Mouse (Mus musculus): Measurements from ENCODE around the gene Dnaaf2. TPM values are rescaled to one million over a fixed set of nuclear protein-coding genes. Genes with fewer than 3 reads are reported as not detected.
A peak's percentile ranks its signal among the peaks of the same experiment; 100 is the strongest.

The Dnaaf2 gene
- polyA plus RNA-seq, 1 experiment: 4.0 TPM

GRCm38 (mm10) chr12:69216587-69216986 lies 18.4 kb upstream of the Dnaaf2 start:
- no peaks in the 10 kb centered on the region for H3K4me1 ChIP-seq (ENCODE audit: control insufficient read depth, insufficient read depth, low read length)
- WGBS: 93% methylated on average over 7 of the region's 7 CpGs
- TF ChIP-seq POLR2A (IDR thresholded peaks at IDR 0.05; ENCODE audit: borderline replicate concordance, extremely low read depth, low read depth, low read length) (no peak), CTCF (IDR thresholded peaks at IDR 0.05; ENCODE audit: insufficient read depth, low read length) (no peak)
- no peak for DNase-seq
- H3K4me3 ChIP-seq (replicated peaks; ENCODE audit: extremely low read depth, low read depth, low read length): no peak overlapping the region

- DNase-seq: no peak
- TF ChIP-seq POLR2A (IDR thresholded peaks at IDR 0.05; ENCODE audit: borderline replicate concordance, extremely low read depth, low read depth, low read length) (no peak), CTCF (IDR thresholded peaks at IDR 0.05; ENCODE audit: insufficient read depth, low read length) (no peak)
- Histone ChIP-seq H3K4me3 (replicated peaks; ENCODE audit: extremely low read depth, low read depth, low read length) (no peak overlapping the region), H3K4me1 (ENCODE audit: control insufficient read depth, insufficient read depth, low read length) (no peaks in the 10 kb centered on the region)
- WGBS: 69% methylated on average over 3 of the region's 3 CpGs
These were observed 17.0 kb upstream of the Dnaaf2 start for GRCm38 (mm10) chr12:69215000-69215785.

DNA sequence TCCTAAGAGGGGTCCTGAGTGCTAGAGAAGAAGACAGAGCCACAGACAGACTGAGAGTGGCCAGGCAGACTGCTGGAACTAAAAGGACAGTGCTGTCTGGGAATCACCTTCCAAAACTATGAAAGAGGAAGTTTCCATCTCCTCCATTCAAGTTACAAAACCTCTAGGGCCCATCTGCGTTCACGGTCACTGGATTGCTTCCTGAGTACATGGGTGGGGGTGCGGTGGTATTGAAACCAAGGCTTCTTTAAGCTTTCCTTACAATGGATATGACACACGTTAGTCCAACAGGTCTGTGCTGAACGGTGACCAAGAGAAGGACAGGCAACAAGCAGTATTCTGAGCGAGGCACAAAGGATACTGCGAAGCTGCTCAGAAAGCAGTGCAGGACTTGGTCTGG lies 16.2 kb upstream of the Dnaaf2 start:
- DNase-seq: no peak
- Histone ChIP-seq H3K4me1 (ENCODE audit: control insufficient read depth, insufficient read depth, low read length) (no peaks in the 10 kb centered on the region), H3K4me3 (replicated peaks; ENCODE audit: extremely low read depth, low read depth, low read length) (no peak overlapping the region)
- 86% methylated on average over 7 of the region's 7 CpGs for WGBS
- no peak for TF ChIP-seq POLR2A (IDR thresholded peaks at IDR 0.05; ENCODE audit: borderline replicate concordance, extremely low read depth, low read depth, low read length)
- no peak for TF ChIP-seq CTCF (IDR thresholded peaks at IDR 0.05; ENCODE audit: insufficient read depth, low read length)

- H3K4me1 ChIP-seq (ENCODE audit: control insufficient read depth, insufficient read depth, low read length): no peaks in the 10 kb centered on the region
- 91% methylated on average over 13 of the region's 13 CpGs for WGBS
- H3K4me3 ChIP-seq (replicated peaks; ENCODE audit: extremely low read depth, low read depth, low read length): no peak overlapping the region
- no peak for DNase-seq
- no peak for TF ChIP-seq CTCF (IDR thresholded peaks at IDR 0.05; ENCODE audit: insufficient read depth, low read length)
These were observed 15.1 kb upstream of the Dnaaf2 start for GRCm38 (mm10) chr12:69213186-69213777.

DNA sequence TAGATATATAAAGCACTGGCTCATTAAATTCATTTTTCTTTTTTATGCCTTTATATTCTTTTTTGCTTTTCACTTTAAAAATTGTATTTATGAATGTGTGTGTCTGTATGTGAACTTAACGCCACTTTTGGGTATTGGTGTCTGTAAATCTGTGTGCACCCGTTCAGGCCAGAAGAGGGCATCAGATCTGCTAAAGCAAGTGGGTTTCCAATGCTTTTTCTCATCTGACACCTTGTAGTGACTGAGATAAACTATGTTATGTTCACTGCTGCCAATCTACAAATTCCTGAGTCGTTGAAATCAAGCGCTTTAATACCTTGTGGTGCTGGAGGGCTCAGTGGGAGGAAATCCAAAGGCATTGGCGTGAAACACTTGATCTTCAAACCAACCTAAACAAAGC lies 12.8 kb upstream of the Dnaaf2 start:
- no peaks in the 10 kb centered on the region for H3K4me1 ChIP-seq (ENCODE audit: control insufficient read depth, insufficient read depth, low read length)
- TF ChIP-seq CTCF (IDR thresholded peaks at IDR 0.05; ENCODE audit: insufficient read depth, low read length): 0 out of 2 replicates have a peak, but pooled peaks have one; percentile 2
- TF ChIP-seq POLR2A (IDR thresholded peaks at IDR 0.05; ENCODE audit: borderline replicate concordance, extremely low read depth, low read depth, low read length): no peak
- DNase-seq: no peak
- WGBS: 60% methylated on average over 5 of the region's 5 CpGs
- H3K4me3 ChIP-seq (replicated peaks; ENCODE audit: extremely low read depth, low read depth, low read length): no peak overlapping the region

DNA sequence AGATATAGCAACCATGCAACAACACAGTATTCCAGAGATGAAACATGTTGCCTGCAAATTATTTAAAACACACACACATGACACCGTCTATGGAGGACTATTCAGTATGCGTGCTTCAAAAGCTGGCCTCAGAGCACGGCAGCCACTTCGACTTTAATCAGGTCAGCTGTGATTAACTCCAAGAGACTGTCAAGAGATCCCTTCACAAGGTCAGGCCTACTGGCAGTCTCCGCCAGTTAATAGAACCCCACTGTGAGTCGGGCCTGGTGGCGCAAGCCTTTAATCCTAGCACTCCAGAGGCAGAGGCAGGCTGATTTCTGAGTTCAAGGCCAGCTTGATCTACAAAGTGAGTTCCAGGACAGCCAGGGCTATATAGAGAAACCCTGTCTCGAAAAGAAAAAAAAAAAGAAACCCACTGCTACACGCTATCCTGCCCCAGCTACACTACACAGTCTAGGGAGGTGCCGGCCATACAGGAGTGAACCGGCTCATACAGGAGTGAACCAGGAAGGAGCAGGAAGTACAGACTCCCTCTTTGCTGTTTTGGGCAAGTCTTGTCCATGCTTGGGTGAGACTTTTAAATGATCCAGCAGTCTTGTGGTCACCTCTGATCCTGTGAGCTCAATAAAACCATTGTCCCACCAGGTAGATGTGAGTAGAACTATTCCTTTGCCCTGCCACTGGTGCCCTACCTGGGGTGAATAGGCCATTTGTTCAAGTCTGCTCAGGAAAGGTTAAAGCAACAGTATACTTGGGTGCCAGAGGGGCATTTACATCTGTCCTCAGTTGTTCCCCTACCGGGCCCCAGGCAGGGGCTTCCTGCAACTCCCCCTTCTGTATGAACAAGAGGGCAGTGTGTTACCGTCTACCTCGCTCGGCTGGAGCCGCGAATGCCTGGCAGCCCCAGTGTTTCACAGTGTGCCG lies 12.1 kb upstream of the Dnaaf2 start:
- TF ChIP-seq CTCF (IDR thresholded peaks at IDR 0.05; ENCODE audit: insufficient read depth, low read length) (no peak), POLR2A (IDR thresholded peaks at IDR 0.05; ENCODE audit: borderline replicate concordance, extremely low read depth, low read depth, low read length) (no peak)
- Histone ChIP-seq H3K4me3 (replicated peaks; ENCODE audit: extremely low read depth, low read depth, low read length) (no peak overlapping the region), H3K4me1 (ENCODE audit: control insufficient read depth, insufficient read depth, low read length) (no peaks in the 10 kb centered on the region)
- 94% methylated on average over 18 of the region's 18 CpGs for WGBS
- no peak for DNase-seq

- H3K4me3 ChIP-seq (replicated peaks; ENCODE audit: extremely low read depth, low read depth, low read length): no peak overlapping the region
- DNase-seq: no peak
- TF ChIP-seq CTCF (IDR thresholded peaks at IDR 0.05; ENCODE audit: insufficient read depth, low read length) (no peak), POLR2A (IDR thresholded peaks at IDR 0.05; ENCODE audit: borderline replicate concordance, extremely low read depth, low read depth, low read length) (no peak)
- 88% methylated on average over 2 of the region's 2 CpGs for WGBS
- H3K4me1 ChIP-seq (ENCODE audit: control insufficient read depth, insufficient read depth, low read length): no peaks in the 10 kb centered on the region
These were observed 10.3 kb upstream of the Dnaaf2 start for GRCm38 (mm10) chr12:69208520-69208919.

DNA sequence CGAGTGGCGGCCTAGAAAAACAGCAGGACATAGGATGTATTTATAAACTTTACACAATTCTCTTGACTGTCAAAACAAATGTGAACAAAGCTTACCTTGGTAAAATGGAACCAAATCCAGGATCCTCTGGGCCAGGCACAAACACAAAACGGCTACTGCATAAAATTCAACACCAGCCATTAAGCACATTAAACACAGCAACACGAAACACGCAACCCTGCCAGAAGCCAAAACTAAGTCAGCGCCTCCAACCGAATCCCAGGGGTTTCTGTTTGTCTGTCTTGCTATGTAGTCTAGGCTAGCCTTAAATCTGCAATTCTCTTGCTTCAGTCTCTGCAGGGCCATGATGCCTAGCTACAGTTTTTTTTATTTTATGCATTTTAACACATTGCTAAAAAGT lies 9.7 kb upstream of the Dnaaf2 start:
- Histone ChIP-seq H3K4me1 (ENCODE audit: control insufficient read depth, insufficient read depth, low read length) (no peaks in the 10 kb centered on the region), H3K4me3 (replicated peaks; ENCODE audit: extremely low read depth, low read depth, low read length) (no peak overlapping the region)
- TF ChIP-seq CTCF (IDR thresholded peaks at IDR 0.05; ENCODE audit: insufficient read depth, low read length) (no peak), POLR2A (IDR thresholded peaks at IDR 0.05; ENCODE audit: borderline replicate concordance, extremely low read depth, low read depth, low read length) (no peak)
- DNase-seq: no peak
- WGBS: 93% methylated on average over 7 of the region's 7 CpGs

DNA sequence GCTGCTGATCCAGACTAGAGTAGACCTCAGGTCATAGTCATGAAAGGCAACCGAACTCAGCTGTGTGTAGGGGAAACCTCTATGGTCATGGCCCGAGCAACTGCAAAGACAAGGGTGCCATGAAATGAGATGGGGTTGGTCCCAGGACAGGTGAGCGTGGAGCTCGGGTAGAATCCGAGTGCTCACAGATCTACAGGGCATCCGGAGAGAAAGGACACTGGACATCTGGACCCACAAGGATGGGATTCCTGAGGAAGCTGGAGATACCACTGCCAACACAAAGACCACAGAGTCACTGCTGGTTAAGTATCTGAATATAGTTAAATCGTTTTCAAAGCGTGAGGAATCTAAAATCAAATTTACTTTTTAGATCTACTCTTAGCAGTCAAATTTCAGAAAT lies 9.2 kb upstream of the Dnaaf2 start:
- TF ChIP-seq CTCF (IDR thresholded peaks at IDR 0.05; ENCODE audit: insufficient read depth, low read length): no peak
- TF ChIP-seq POLR2A (IDR thresholded peaks at IDR 0.05; ENCODE audit: borderline replicate concordance, extremely low read depth, low read depth, low read length): no peak
- H3K4me1 ChIP-seq (ENCODE audit: control insufficient read depth, insufficient read depth, low read length): no peaks in the 10 kb centered on the region
- 92% methylated on average over 8 of the region's 8 CpGs for WGBS
- no peak overlapping the region for H3K4me3 ChIP-seq (replicated peaks; ENCODE audit: extremely low read depth, low read depth, low read length)
- no peak for DNase-seq

Measured in lung, adult 2 months (tissue).